Mouse (Mus musculus): Measurements from ENCODE around the gene Zfand3.

DNA sequence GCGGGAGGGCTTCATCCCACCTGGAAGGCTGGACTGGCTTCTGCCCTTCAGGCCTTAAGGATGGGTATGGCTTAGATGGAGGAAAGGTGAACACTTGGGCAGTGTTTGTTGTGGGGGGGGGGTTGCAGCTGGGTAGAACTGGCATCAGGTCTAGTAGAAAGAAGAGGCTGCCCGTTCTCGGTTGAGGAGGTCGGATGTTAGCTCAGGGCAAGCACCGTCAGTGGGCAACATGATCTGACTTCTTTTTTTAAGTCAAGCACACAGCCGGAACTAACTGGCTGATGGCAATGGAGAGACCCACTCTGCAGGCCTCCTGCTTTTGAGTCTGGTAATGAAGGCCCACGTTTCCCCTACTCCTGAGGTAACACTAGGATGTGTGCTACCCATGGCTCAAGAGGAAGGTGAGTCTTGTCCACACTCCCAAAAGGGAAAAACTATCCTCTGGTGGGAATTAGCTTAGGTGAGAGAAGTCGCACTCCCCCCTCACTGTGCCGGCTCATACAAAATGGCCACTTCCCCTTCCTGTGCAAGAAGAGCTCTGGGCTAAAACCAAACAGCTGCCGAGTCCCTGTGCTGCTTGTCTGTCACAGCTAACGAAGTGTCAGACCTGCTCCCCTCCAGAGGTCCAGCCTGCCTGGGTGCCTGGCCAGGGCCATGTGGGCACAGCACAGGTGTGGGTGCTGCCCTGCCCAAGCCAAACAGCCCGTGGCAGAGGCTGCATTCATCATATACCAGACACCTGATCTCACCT is 192.9 kb downstream of the Zfand3 start:
- no peak for TF ChIP-seq CTCF (IDR thresholded peaks at IDR 0.05; ENCODE audit: borderline replicate concordance, insufficient read depth, low read length)
- no peak for TF ChIP-seq POLR2A (IDR thresholded peaks at IDR 0.05; ENCODE audit: low read depth, low read length)
